Mouse (Mus musculus): ENCODE measurements at regions not wholly inside any gene's neighbourhood (a gene's known extent, or its start where the extent isn't known, plus 50 kb on each side); places are given as distances from the start of the nearest gene placed in this dataset.

GRCm38 (mm10) chr8:87373535-87373934 lies 98.9 kb downstream of the Cbln1 start:
- no peaks in the 10 kb centered on the region for H3K4me1 ChIP-seq (ENCODE audit: control insufficient read depth, insufficient read depth, low read length)
- no peak overlapping the region for H3K4me3 ChIP-seq (ENCODE audit: low read depth, low read length)
- no peak overlapping the region for H3K4me2 ChIP-seq (ENCODE audit: low read depth, low read length)
- no peak overlapping the region for H3K27ac ChIP-seq (replicated peaks; ENCODE audit: low read depth, low read length)
- ATAC-seq (replicated peaks; ENCODE audit: insufficient number of reproducible peaks, low FRiP score, low TSS enrichment, low read depth) = no peak
- H3K9ac ChIP-seq (replicated peaks; ENCODE audit: low read length) = no peak overlapping the region
- no peaks in the 10 kb centered on the region for H3K9me3 ChIP-seq (replicated peaks; ENCODE audit: control insufficient read depth, low read length)
- WGBS = 11% methylated on average over 6 of the region's 6 CpGs
- no peaks in the 10 kb centered on the region for H3K27me3 ChIP-seq (ENCODE audit: control insufficient read depth, insufficient read depth, low read length)
- peak; percentile 81 for DNase-seq (ENCODE audit: low spot score)
- H3K36me3 ChIP-seq (replicated peaks; ENCODE audit: control insufficient read depth, insufficient read depth, low read depth, low read length) = no peaks in the 10 kb centered on the region

GRCm38 (mm10) chr8:87372061-87372460 lies 100.3 kb downstream of the Cbln1 start:
- DNase-seq (ENCODE audit: low spot score) (no peak), ATAC-seq (replicated peaks; ENCODE audit: insufficient number of reproducible peaks, low FRiP score, low TSS enrichment, low read depth) (no peak)

GRCm38 (mm10) chr8:87370194-87370593 lies 102.2 kb downstream of the Cbln1 start:
- H3K9me3 ChIP-seq (replicated peaks; ENCODE audit: control insufficient read depth, low read length) = no peaks in the 10 kb centered on the region
- H3K4me3 ChIP-seq (ENCODE audit: low read depth, low read length) = no peak overlapping the region
- H3K4me2 ChIP-seq (ENCODE audit: low read depth, low read length) = no peak overlapping the region
- no peaks in the 10 kb centered on the region for H3K36me3 ChIP-seq (replicated peaks; ENCODE audit: control insufficient read depth, insufficient read depth, low read depth, low read length)
- H3K4me1 ChIP-seq (ENCODE audit: control insufficient read depth, insufficient read depth, low read length) = no peaks in the 10 kb centered on the region
- no peak for DNase-seq (ENCODE audit: low spot score)
- H3K9ac ChIP-seq (replicated peaks; ENCODE audit: low read length) = no peak overlapping the region
- WGBS = 81% methylated on average over 3 of the region's 3 CpGs
- no peak for ATAC-seq (replicated peaks; ENCODE audit: insufficient number of reproducible peaks, low FRiP score, low TSS enrichment, low read depth)
- H3K27me3 ChIP-seq (ENCODE audit: control insufficient read depth, insufficient read depth, low read length) = no peaks in the 10 kb centered on the region
- H3K27ac ChIP-seq (replicated peaks; ENCODE audit: low read depth, low read length) = no peak overlapping the region

More at GRCm38 (mm10) chr8:87372061-87372460, 100.3 kb downstream of the Cbln1 start:
- H3K4me3 ChIP-seq (ENCODE audit: low read depth, low read length) = no peak overlapping the region
- H3K4me2 ChIP-seq (ENCODE audit: low read depth, low read length) = no peak overlapping the region
- H3K9ac ChIP-seq (replicated peaks; ENCODE audit: low read length) = no peak overlapping the region
- no peaks in the 10 kb centered on the region for H3K4me1 ChIP-seq (ENCODE audit: control insufficient read depth, insufficient read depth, low read length)
- H3K27ac ChIP-seq (replicated peaks; ENCODE audit: low read depth, low read length) = no peak overlapping the region
- no peaks in the 10 kb centered on the region for H3K27me3 ChIP-seq (ENCODE audit: control insufficient read depth, insufficient read depth, low read length)
- no peaks in the 10 kb centered on the region for H3K36me3 ChIP-seq (replicated peaks; ENCODE audit: control insufficient read depth, insufficient read depth, low read depth, low read length)
- no peaks in the 10 kb centered on the region for H3K9me3 ChIP-seq (replicated peaks; ENCODE audit: control insufficient read depth, low read length)

DNA sequence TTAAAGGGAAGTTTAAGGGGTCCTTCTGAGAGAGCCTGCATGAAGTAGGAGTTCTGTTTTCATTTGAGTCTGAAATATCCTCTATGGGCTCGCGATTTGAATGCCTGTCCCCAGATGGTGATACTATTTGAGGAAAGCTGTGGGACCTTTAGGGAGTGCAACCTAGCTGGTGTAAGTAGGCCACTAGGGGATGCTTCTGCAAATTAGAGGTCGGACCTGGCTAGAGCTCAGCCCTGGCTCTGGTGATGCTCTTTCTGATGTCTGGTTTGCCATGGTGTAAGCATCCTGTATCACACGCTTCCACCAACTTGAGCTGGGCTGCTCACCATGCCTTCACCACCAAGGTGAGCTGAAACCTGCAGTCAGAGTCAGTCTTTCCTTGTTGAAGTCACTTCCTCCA lies 121.9 kb downstream of the Cbln1 start:
- no peaks in the 10 kb centered on the region for H3K9me3 ChIP-seq (replicated peaks; ENCODE audit: control insufficient read depth, low read length)
- 77% methylated on average over 4 of the region's 4 CpGs for WGBS
- H3K27me3 ChIP-seq (ENCODE audit: control insufficient read depth, insufficient read depth, low read length) = no peaks in the 10 kb centered on the region
- no peaks in the 10 kb centered on the region for H3K36me3 ChIP-seq (replicated peaks; ENCODE audit: control insufficient read depth, insufficient read depth, low read depth, low read length)
- ATAC-seq (replicated peaks; ENCODE audit: insufficient number of reproducible peaks, low FRiP score, low TSS enrichment, low read depth) = no peak
- DNase-seq (ENCODE audit: low spot score) = no peak
- H3K4me3 ChIP-seq (ENCODE audit: low read depth, low read length) = no peak overlapping the region
- no peak overlapping the region for H3K4me2 ChIP-seq (ENCODE audit: low read depth, low read length)
- H3K27ac ChIP-seq (replicated peaks; ENCODE audit: low read depth, low read length) = no peak overlapping the region
- no peak overlapping the region for H3K9ac ChIP-seq (replicated peaks; ENCODE audit: low read length)
- no peaks in the 10 kb centered on the region for H3K4me1 ChIP-seq (ENCODE audit: control insufficient read depth, insufficient read depth, low read length)

- DNase-seq (ENCODE audit: low spot score) (peak; percentile 69), ATAC-seq (replicated peaks; ENCODE audit: insufficient number of reproducible peaks, low FRiP score, low TSS enrichment, low read depth) (no peak)
- Histone ChIP-seq H3K4me2 (ENCODE audit: low read depth, low read length) (no peak overlapping the region), H3K9ac (replicated peaks; ENCODE audit: low read length) (no peak overlapping the region), H3K4me3 (ENCODE audit: low read depth, low read length) (no peak overlapping the region), H3K4me1 (ENCODE audit: control insufficient read depth, insufficient read depth, low read length) (no peaks in the 10 kb centered on the region), H3K36me3 (replicated peaks; ENCODE audit: control insufficient read depth, insufficient read depth, low read depth, low read length) (no peaks in the 10 kb centered on the region), H3K27ac (replicated peaks; ENCODE audit: low read depth, low read length) (no peak overlapping the region), H3K27me3 (ENCODE audit: control insufficient read depth, insufficient read depth, low read length) (no peaks in the 10 kb centered on the region), H3K9me3 (replicated peaks; ENCODE audit: control insufficient read depth, low read length) (no peaks in the 10 kb centered on the region)
- 54% methylated on average over 4 of the region's 4 CpGs for WGBS
Observed at GRCm38 (mm10) chr8:87349781-87350181, 122.6 kb downstream of the Cbln1 start.

DNA sequence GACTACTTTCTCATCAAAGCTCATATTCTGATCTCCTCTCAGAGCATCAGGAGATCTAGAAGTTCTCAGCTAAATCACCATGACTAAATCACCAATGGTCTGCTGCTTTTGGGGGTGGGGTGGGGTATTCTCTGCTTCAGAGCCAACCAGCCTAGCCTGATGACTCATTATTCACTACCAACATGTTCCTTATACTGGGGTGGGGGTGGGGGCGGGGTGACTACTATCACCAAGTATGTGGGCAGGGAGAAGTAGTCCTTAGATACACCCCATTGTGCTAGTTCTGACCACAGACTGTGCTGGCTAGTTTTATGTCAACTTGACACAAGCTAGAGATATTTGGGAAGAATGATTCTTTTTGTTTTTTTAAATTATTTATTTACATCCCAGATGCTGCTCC lies 143.0 kb downstream of the Cbln1 start:
- H3K27ac ChIP-seq (replicated peaks; ENCODE audit: low read depth, low read length) = no peak overlapping the region
- no peak for ATAC-seq (replicated peaks; ENCODE audit: insufficient number of reproducible peaks, low FRiP score, low TSS enrichment, low read depth)
- no peaks in the 10 kb centered on the region for H3K36me3 ChIP-seq (replicated peaks; ENCODE audit: control insufficient read depth, insufficient read depth, low read depth, low read length)
- H3K9ac ChIP-seq (replicated peaks; ENCODE audit: low read length) = no peak overlapping the region
- no peak overlapping the region for H3K4me2 ChIP-seq (ENCODE audit: low read depth, low read length)
- no peak overlapping the region for H3K4me3 ChIP-seq (ENCODE audit: low read depth, low read length)
- H3K27me3 ChIP-seq (ENCODE audit: control insufficient read depth, insufficient read depth, low read length) = no peaks in the 10 kb centered on the region
- H3K4me1 ChIP-seq (ENCODE audit: control insufficient read depth, insufficient read depth, low read length) = no peaks in the 10 kb centered on the region
- WGBS = 94% methylated on average over 1 of the region's 1 CpGs
- no peaks in the 10 kb centered on the region for H3K9me3 ChIP-seq (replicated peaks; ENCODE audit: control insufficient read depth, low read length)
- no peak for DNase-seq (ENCODE audit: low spot score)

GRCm38 (mm10) chr8:87314570-87314969 lies 157.8 kb downstream of the Cbln1 start:
- Histone ChIP-seq H3K4me1 (ENCODE audit: control insufficient read depth, insufficient read depth, low read length) (no peaks in the 10 kb centered on the region), H3K4me2 (ENCODE audit: low read depth, low read length) (no peak overlapping the region), H3K27ac (replicated peaks; ENCODE audit: low read depth, low read length) (no peak overlapping the region), H3K9ac (replicated peaks; ENCODE audit: low read length) (no peak overlapping the region), H3K9me3 (replicated peaks; ENCODE audit: control insufficient read depth, low read length) (no peaks in the 10 kb centered on the region), H3K27me3 (ENCODE audit: control insufficient read depth, insufficient read depth, low read length) (no peaks in the 10 kb centered on the region), H3K4me3 (ENCODE audit: low read depth, low read length) (no peak overlapping the region), H3K36me3 (replicated peaks; ENCODE audit: control insufficient read depth, insufficient read depth, low read depth, low read length) (no peaks in the 10 kb centered on the region)
- ATAC-seq (replicated peaks; ENCODE audit: insufficient number of reproducible peaks, low FRiP score, low TSS enrichment, low read depth) = no peak
- DNase-seq (ENCODE audit: low spot score) = no peak
- WGBS = 73% methylated on average over 3 of the region's 3 CpGs

DNA sequence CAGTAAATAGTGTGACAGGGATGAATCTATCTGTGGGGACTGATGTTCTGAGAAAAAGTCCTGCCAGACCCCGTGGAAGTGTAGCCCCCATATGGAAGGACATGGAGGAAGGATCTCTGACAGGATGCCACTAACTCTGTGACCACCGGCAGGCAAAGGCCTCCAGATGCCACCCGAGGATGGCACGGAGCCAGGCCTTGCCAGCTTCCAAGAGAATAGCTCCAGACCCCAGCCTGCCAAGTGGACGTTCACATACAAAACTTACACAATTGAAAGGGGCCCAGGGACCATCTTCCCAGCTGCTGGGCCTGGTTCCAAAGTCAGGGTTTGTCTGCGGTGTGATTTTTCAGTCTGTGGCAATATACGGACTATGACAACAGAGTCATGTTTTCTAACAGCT lies 161.1 kb downstream of the Cbln1 start:
- Histone ChIP-seq H3K27me3 (ENCODE audit: control insufficient read depth, insufficient read depth, low read length) (no peaks in the 10 kb centered on the region), H3K9ac (replicated peaks; ENCODE audit: low read length) (no peak overlapping the region), H3K4me2 (ENCODE audit: low read depth, low read length) (no peak overlapping the region), H3K27ac (replicated peaks; ENCODE audit: low read depth, low read length) (no peak overlapping the region), H3K36me3 (replicated peaks; ENCODE audit: control insufficient read depth, insufficient read depth, low read depth, low read length) (no peaks in the 10 kb centered on the region), H3K4me1 (ENCODE audit: control insufficient read depth, insufficient read depth, low read length) (no peaks in the 10 kb centered on the region), H3K4me3 (ENCODE audit: low read depth, low read length) (no peak overlapping the region), H3K9me3 (replicated peaks; ENCODE audit: control insufficient read depth, low read length) (no peaks in the 10 kb centered on the region)
- 89% methylated on average over 7 of the region's 7 CpGs for WGBS
- no peak for DNase-seq (ENCODE audit: low spot score)
- no peak for ATAC-seq (replicated peaks; ENCODE audit: insufficient number of reproducible peaks, low FRiP score, low TSS enrichment, low read depth)
